Mouse (Mus musculus) forebrain, embryonic 12.5 days (tissue): ENCODE data around the gene Galp. TPM values are rescaled to one million over a fixed set of nuclear protein-coding genes. Genes with fewer than 3 reads are reported as not detected.

Source experiments
- ATAC-seq: fragments of 200-750 bp; cut with Nextera tagmentation; 2 replicates; pipeline ENCODE4 v1.8.0; 2017; ENCODE audit warnings: moderate TSS enrichment; ENCODE audit not compliant: low FRiP score
- H3K27ac ChIP-seq: fragments of 300-500 bp; sonication (generic); 2 replicates; pipeline ENCODE4 v1.5.1; 2016; ENCODE audit warnings: mild to moderate bottlenecking
- H3K27me3 ChIP-seq: fragments of 300-500 bp; sonication (generic); 2 replicates; pipeline ENCODE4 v1.6.1; 2016; ENCODE audit warnings: mild to moderate bottlenecking
- H3K36me3 ChIP-seq: fragments of 300-500 bp; sonication (generic); replicated peaks from 2 replicates; pipeline ENCODE4 v1.6.1; 2016; ENCODE audit warnings: mild to moderate bottlenecking
- H3K4me1 ChIP-seq: fragments of 300-500 bp; sonication (generic); 2 replicates; pipeline ENCODE4 v1.6.1; 2016
- H3K4me2 ChIP-seq: fragments of 300-500 bp; sonication (generic); 2 replicates; pipeline ENCODE4 v1.6.1; 2016; ENCODE audit warnings: mild to moderate bottlenecking, moderate library complexity
- H3K4me3 ChIP-seq: fragments of 300-500 bp; sonication (generic); replicated peaks from 2 replicates; pipeline ENCODE4 v1.5.1; 2016; ENCODE audit warnings: mild to moderate bottlenecking
- H3K9ac ChIP-seq: fragments of 300-500 bp; sonication (generic); 2 replicates; pipeline ENCODE4 v1.6.1; 2016; ENCODE audit warnings: mild to moderate bottlenecking
- H3K9me3 ChIP-seq: fragments of 300-500 bp; sonication (generic); 2 replicates; pipeline ENCODE4 v1.6.1; 2016
- WGBS: fragments of 180-500 bp; shearing (Covaris S2); methylation state at CpG from one replicate; pipeline ENCODE4 v1.1.7; 2016; 5-methylcytosine and 5-hydroxymethylcytosine counted together
- polyA plus RNA-seq: library from polyadenylated mRNA; unstranded; fragments of >200 nt; fragmentation: Nextera tagmentation; extraction: Ambion mirVana; gene quantifications from 2 replicates; pipeline ENCODE4 v1.2.1, GENCODE M21; 2016

Gene Galp
- not detected in 2 replicates for polyA plus RNA-seq

DNA sequence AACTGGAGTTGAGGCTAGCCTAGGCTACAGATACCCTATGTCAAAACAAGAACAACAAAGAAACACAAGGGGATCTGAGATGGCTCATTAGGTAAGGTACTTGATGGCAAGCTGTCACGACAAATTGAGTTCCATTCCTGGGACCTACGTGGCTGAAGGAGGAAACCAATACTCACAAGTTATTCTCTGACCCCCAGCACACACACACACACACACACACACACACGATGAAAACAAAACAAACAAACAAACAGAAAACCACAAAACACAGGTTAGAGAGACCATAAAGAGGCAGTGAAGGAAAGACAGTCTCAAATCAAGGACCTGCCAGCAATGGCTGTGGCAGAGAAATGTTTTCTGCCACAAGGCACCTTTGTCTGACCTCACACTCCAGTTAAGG lies at the start of gene Galp:
Gene Galp, plus strand, starts transcription at position 301 of the 400 bp plus-strand sequence.
- Histone ChIP-seq H3K36me3 (no peaks in the 10 kb centered on the region), H3K9me3 (no peaks in the 10 kb centered on the region), H3K9ac (no peak within 1 kb of the TSS), H3K27ac (no peak within 1 kb of the TSS), H3K4me3 (no peak within 1 kb of the TSS), H3K4me2 (no peak within 1 kb of the TSS), H3K4me1 (no peaks in the 10 kb centered on the region), H3K27me3 (no peaks in the 10 kb centered on the region; the same call in 1 of the 2 replicates)
- ATAC-seq: no peak
- 64% methylated on average over 3 of the region's 3 CpGs for WGBS

DNA sequence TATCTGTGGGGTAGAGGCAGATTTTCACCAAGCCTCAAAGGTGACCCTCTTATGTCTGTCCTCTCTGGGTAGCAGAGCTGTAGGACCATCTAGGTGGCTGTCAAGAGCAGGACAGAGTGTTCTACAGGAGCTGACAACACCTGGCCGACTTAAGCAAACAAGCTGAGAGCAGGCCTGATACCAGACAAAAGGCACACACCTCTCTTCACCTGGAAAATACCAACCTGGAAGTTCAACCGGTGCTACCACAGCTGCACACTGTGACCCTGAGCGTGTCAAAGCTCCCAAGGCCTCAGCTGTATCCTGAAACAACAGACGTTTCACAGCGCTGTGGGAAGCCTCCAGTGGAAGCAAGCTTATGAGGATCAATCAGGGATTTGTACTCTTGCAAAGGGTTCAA lies 49.2 kb upstream of the Galp start:
- Histone ChIP-seq H3K4me2 (no peak overlapping the region), H3K36me3 (no peaks in the 10 kb centered on the region), H3K27ac (no peak overlapping the region), H3K4me1 (peaks cover 15% of the 10 kb centered on the region; the same call in 1 of the 2 replicates), H3K9me3 (no peaks in the 10 kb centered on the region), H3K4me3 (no peak overlapping the region), H3K27me3 (no peaks in the 10 kb centered on the region), H3K9ac (no peak overlapping the region)
- ATAC-seq: no peak
- 86% methylated on average over 5 of the region's 5 CpGs for WGBS

DNA sequence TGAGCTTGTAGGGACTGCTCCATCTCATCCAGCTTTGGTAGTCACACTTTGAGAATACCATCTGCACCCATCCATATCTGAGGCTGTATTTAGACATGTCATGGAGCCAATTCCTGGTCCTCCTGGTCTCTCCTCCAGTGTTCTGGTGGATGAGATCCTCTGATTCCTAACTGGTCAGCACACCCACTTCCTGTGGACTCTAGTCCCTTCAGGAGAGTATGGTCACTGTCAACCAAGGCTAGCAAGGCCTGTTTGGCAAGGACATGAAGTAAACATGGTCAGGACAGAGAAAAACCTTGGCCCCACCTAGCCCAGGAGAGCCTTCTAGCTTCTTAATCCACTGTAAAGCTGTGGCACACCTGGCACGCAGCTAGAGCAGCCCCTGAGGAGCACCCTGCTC lies 45.6 kb upstream of the Galp start:
- WGBS: 75% methylated on average over 1 of the region's 1 CpGs
- H3K9ac ChIP-seq: no peak overlapping the region
- H3K27ac ChIP-seq: no peak overlapping the region
- H3K4me1 ChIP-seq: peaks cover 27% of the 10 kb centered on the region
- no peaks in the 10 kb centered on the region for H3K27me3 ChIP-seq
- no peaks in the 10 kb centered on the region for H3K9me3 ChIP-seq
- no peak overlapping the region for H3K4me2 ChIP-seq
- H3K4me3 ChIP-seq: no peak overlapping the region
- H3K36me3 ChIP-seq: no peaks in the 10 kb centered on the region
- no peak for ATAC-seq

- no peak for ATAC-seq
- Histone ChIP-seq H3K4me3 (no peak overlapping the region), H3K36me3 (no peaks in the 10 kb centered on the region), H3K27me3 (no peaks in the 10 kb centered on the region), H3K9me3 (no peaks in the 10 kb centered on the region), H3K4me2 (no peak overlapping the region), H3K4me1 (peaks cover 32% of the 10 kb centered on the region), H3K27ac (no peak overlapping the region), H3K9ac (no peak overlapping the region)
- 87% methylated on average over 3 of the region's 3 CpGs for WGBS
These were observed 44.9 kb upstream of the Galp start for GRCm38 (mm10) chr7:6152036-6152435.

DNA sequence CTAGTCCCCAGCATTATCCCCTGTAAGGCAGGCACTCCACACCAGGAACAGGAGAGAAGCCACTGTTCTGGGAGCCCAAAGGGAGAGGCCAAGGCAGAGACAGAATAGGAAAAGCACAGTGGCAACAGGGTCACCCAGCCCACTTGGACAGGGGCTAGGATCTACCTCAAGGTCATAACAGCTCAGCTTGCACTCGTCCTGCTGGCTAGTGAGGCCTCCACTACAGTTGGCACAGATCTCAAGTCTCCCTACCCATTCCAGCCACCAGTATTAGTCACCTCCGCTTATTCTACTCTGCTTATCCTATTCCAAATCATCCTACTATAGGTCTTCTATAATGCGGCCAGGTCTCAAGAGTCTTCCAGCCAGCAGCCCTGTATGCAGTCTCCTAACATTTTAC lies 43.8 kb upstream of the Galp start:
- no peak for ATAC-seq
- Histone ChIP-seq H3K4me1 (peaks cover 32% of the 10 kb centered on the region), H3K9me3 (no peaks in the 10 kb centered on the region), H3K27ac (no peak overlapping the region), H3K4me3 (no peak overlapping the region), H3K36me3 (no peaks in the 10 kb centered on the region), H3K9ac (no peak overlapping the region), H3K4me2 (no peak overlapping the region), H3K27me3 (no peaks in the 10 kb centered on the region)
- 95% methylated on average over 3 of the region's 3 CpGs for WGBS

DNA sequence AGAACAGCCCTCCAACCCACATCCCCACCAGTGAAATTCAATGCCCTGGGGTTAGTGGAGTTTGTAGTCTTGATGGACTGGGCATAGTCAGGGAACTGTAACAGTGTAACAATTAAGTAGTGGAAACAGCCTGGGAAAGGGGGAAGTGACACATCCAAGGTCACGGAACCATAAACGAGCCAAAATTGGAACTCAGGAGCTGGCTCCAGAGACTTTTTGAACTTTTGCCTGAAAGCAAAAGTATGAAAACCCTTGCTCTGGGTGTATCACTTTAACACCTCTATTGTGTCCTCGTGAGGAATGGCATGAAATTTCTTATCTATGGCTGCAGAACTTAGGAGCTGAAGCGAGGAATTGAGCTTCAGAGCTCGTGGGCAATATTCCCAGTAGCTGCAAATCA lies 42.7 kb upstream of the Galp start:
- Histone ChIP-seq H3K4me3 (peak overlapping the region; percentile 83), H3K27ac (no peak overlapping the region), H3K9ac (peak overlapping the region; percentile 91; the same call in 1 of the 2 replicates), H3K4me1 (peaks cover 26% of the 10 kb centered on the region), H3K9me3 (no peaks in the 10 kb centered on the region), H3K4me2 (peak overlapping the region; percentile 89), H3K36me3 (no peaks in the 10 kb centered on the region), H3K27me3 (no peaks in the 10 kb centered on the region)
- WGBS: 87% methylated on average over 5 of the region's 5 CpGs
- no peak for ATAC-seq

GRCm38 (mm10) chr7:6155031-6155872 lies 41.6 kb upstream of the Galp start:
- peak; percentile 79 for ATAC-seq
- peak overlapping the region; percentile 83 for H3K4me3 ChIP-seq
- under 1% methylated on average over 80 of the region's 85 CpGs for WGBS
- peak overlapping the region; percentile 90 for H3K27ac ChIP-seq
- peaks cover 25% of the 10 kb centered on the region for H3K4me1 ChIP-seq
- H3K9ac ChIP-seq: peak overlapping the region; percentile 91
- H3K9me3 ChIP-seq: no peaks in the 10 kb centered on the region
- no peaks in the 10 kb centered on the region for H3K27me3 ChIP-seq
- peak overlapping the region; percentile 89 for H3K4me2 ChIP-seq
- no peaks in the 10 kb centered on the region for H3K36me3 ChIP-seq

DNA sequence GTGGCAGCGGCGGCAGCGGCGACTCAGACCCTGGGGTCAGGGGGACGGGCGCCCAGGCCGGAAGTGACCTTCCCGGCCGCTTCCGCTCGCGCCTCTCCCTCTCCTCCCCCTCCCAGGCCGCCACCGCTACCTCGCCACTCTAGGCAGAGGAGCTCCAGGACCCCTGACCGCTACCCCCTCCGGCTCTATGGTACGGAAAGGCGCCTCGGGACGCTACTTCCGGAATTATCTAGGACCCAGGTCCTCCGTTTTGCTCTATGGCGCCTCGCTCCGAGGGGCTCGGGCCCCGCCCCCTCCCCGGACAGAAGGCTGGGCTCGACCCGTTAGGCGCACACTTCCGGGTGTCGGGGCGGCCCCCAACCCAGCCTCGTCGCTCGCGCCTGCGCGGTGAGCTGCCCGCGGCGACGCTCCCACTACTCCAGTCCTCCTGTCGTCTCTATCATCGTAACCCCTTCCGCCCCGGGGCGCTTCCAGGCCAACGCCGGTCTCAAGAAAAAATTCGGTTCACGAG lies 40.9 kb upstream of the Galp start, which contains the start of gene Zfp787:
Gene Zfp787, minus strand, starts transcription at position 97 of the 511 bp plus-strand sequence.
- under 1% methylated on average over 51 of the region's 54 CpGs for WGBS
- peak within 1 kb of the TSS; percentile 90 for H3K27ac ChIP-seq
- H3K4me3 ChIP-seq: peak within 1 kb of the TSS; percentile 83
- no peaks in the 10 kb centered on the region for H3K9me3 ChIP-seq
- H3K36me3 ChIP-seq: no peaks in the 10 kb centered on the region
- no peaks in the 10 kb centered on the region for H3K27me3 ChIP-seq
- peaks cover 25% of the 10 kb centered on the region for H3K4me1 ChIP-seq
- H3K4me2 ChIP-seq: peak within 1 kb of the TSS; percentile 89
- H3K9ac ChIP-seq: peak within 1 kb of the TSS; percentile 91
- peak; percentile 98 for ATAC-seq

- Histone ChIP-seq H3K27me3 (no peaks in the 10 kb centered on the region), H3K36me3 (no peaks in the 10 kb centered on the region), H3K9ac (peak overlapping the region; percentile 91; the same call in 1 of the 2 replicates), H3K4me3 (peak overlapping the region; percentile 83; the same call in 1 of the 2 replicates), H3K4me1 (peaks cover 25% of the 10 kb centered on the region), H3K4me2 (peak overlapping the region; percentile 89), H3K27ac (no peak overlapping the region), H3K9me3 (no peaks in the 10 kb centered on the region)
- 79% methylated on average over 9 of the region's 9 CpGs for WGBS
- ATAC-seq: no peak
These were observed 39.9 kb upstream of the Galp start for GRCm38 (mm10) chr7:6156901-6157472.

GRCm38 (mm10) chr7:6157479-6157878 lies 39.4 kb upstream of the Galp start:
- Histone ChIP-seq H3K9ac (no peak overlapping the region), H3K9me3 (no peaks in the 10 kb centered on the region), H3K4me3 (no peak overlapping the region), H3K4me2 (no peak overlapping the region), H3K36me3 (no peaks in the 10 kb centered on the region), H3K4me1 (peaks cover 25% of the 10 kb centered on the region), H3K27ac (no peak overlapping the region), H3K27me3 (no peaks in the 10 kb centered on the region)
- WGBS: 81% methylated on average over 1 of the region's 1 CpGs
- ATAC-seq: no peak

DNA sequence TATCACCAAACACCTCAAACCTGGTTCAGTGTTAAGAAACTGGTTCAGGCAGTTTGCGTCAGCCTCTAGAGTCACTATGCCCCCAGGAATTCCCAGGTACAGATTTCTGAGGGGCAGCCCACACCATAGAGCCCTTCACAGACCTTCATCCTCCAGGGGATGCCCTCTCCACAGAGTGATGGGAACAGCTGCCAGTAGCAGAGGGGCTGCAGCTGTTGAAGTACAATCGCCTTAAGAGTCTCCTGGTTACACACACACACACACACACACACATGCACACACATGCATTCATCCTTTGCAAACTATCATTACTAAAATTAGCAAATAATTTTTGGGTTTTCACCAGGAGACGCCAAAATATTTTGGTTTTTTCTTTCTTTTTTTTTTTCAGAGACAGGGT lies 37.3 kb upstream of the Galp start:
- Histone ChIP-seq H3K27ac (no peak overlapping the region), H3K4me1 (peaks cover 10% of the 10 kb centered on the region), H3K36me3 (no peaks in the 10 kb centered on the region), H3K9me3 (no peaks in the 10 kb centered on the region), H3K9ac (no peak overlapping the region), H3K4me2 (no peak overlapping the region), H3K27me3 (no peaks in the 10 kb centered on the region), H3K4me3 (no peak overlapping the region)
- WGBS: 94% methylated on average over 3 of the region's 3 CpGs
- ATAC-seq: no peak

DNA sequence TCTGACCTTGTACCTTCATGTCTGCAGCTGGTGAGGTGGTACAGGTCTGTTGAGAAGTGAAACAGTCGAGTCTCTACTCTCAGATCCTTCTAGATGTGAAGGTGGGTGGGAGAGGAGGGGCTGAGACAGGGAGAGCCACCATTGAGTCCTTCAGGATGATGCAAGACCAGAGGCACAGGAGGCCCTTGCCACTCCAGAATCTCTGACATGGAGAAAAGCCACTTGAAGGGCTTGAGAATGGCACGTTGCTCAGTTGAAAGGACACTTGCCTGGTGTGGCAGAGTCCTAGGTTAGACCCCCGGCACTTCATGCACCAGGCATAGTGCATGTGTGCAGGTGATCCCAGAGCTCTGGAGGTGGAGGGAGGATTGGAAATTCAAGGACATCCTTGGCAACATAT lies 35.3 kb upstream of the Galp start:
- H3K4me3 ChIP-seq: no peak overlapping the region
- no peaks in the 10 kb centered on the region for H3K9me3 ChIP-seq
- 54% methylated on average over 3 of the region's 3 CpGs for WGBS
- no peaks in the 10 kb centered on the region for H3K27me3 ChIP-seq
- no peaks in the 10 kb centered on the region for H3K36me3 ChIP-seq
- H3K4me2 ChIP-seq: no peak overlapping the region
- no peak for ATAC-seq
- H3K27ac ChIP-seq: no peak overlapping the region
- no peak overlapping the region for H3K9ac ChIP-seq
- peaks cover 4% of the 10 kb centered on the region for H3K4me1 ChIP-seq
